Mouse (Mus musculus): ENCODE measurements at regions not wholly inside any gene's neighbourhood (a gene's known extent, or its start where the extent isn't known, plus 50 kb on each side); places are given as distances from the start of the nearest gene placed in this dataset.

DNA sequence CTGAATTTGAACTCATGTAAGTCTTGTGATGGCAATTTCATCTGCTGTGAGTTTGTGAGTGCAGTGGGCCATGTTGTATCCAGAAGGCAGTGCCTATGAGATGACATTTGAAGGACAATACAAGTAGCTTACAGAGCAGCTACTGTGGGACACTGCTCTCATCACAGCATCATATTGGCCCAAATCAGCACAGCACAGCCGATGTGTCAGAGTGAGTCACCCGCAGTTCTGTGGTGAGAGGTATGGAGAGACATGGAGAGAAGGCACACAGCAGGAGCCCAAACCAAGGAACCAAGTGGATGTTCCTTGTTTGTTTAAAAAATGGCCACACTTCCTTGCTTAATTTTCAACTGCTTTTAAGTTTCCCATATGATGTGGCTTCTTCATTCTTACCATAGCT, 617.3 kb downstream of the Tmem132b start:
- TF ChIP-seq CTCF (IDR thresholded peaks at IDR 0.05): no peak
- TF ChIP-seq EP300 (IDR thresholded peaks at IDR 0.05): no peak
